Mouse (Mus musculus) limb, embryonic 15.5 days (tissue): Measurements from ENCODE around the gene Magi2. TPM values are rescaled to one million over a fixed set of nuclear protein-coding genes. Genes with fewer than 3 reads are reported as not detected.

ENCODE experiments used
- ATAC-seq: fragments of 200-750 bp; cut with Nextera tagmentation; 2 replicates; pipeline ENCODE4 v1.8.0; 2017; ENCODE audit warnings: low read depth, moderate TSS enrichment; ENCODE audit not compliant: insufficient number of reproducible peaks, low FRiP score, low TSS enrichment
- H3K27ac ChIP-seq: fragments of 300-500 bp; sonication (generic); 2 replicates; pipeline ENCODE4 v1.5.1; 2015; ENCODE audit warnings: moderate library complexity, mild to moderate bottlenecking, inconsistent platforms
- H3K27me3 ChIP-seq: fragments of 300-500 bp; sonication (generic); 2 replicates; pipeline ENCODE4 v1.6.1; 2015; ENCODE audit warnings: inconsistent platforms
- H3K36me3 ChIP-seq: fragments of 300-500 bp; sonication (generic); 2 replicates; pipeline ENCODE4 v1.6.1; 2015; ENCODE audit warnings: inconsistent platforms
- H3K4me1 ChIP-seq: fragments of 300-500 bp; sonication (generic); 2 replicates; pipeline ENCODE4 v1.6.1; 2015; ENCODE audit warnings: inconsistent platforms
- H3K4me2 ChIP-seq: fragments of 300-500 bp; sonication (generic); 2 replicates; pipeline ENCODE4 v1.6.1; 2015; ENCODE audit warnings: mild to moderate bottlenecking, inconsistent platforms
- H3K4me3 ChIP-seq: fragments of 300-500 bp; sonication (generic); 2 replicates; pipeline ENCODE4 v1.5.1; 2015; ENCODE audit warnings: mild to moderate bottlenecking, inconsistent platforms
- H3K9ac ChIP-seq: fragments of 300-500 bp; sonication (generic); 2 replicates; pipeline ENCODE4 v1.6.1; 2015; ENCODE audit warnings: inconsistent platforms
- H3K9me3 ChIP-seq: fragments of 300-500 bp; sonication (generic); 2 replicates; pipeline ENCODE4 v1.6.1; 2016; ENCODE audit warnings: inconsistent platforms
- WGBS: fragments of 180-500 bp; shearing (Covaris S2); methylation state at CpG from one replicate; pipeline ENCODE4 v1.1.7; 2015; 5-methylcytosine and 5-hydroxymethylcytosine counted together
- polyA plus RNA-seq: library from polyadenylated mRNA; unstranded; fragments of >200 nt; fragmentation: Nextera tagmentation; extraction: Ambion mirVana; gene quantifications from 2 replicates; pipeline ENCODE4 v1.2.1, GENCODE M21; 2015

Gene Magi2
- polyA plus RNA-seq, 1 experiment from 2014 or later, result 5.3 TPM

- whole genome bisulfite sequencing, result 60% methylated on average over 2 of the region's 2 CpGs
- H3K27me3 ChIP-seq, result no peaks in the 10 kb centered on the region
- no peaks in the 10 kb centered on the region for H3K36me3 ChIP-seq
- H3K9me3 ChIP-seq, result no peaks in the 10 kb centered on the region
- H3K9ac ChIP-seq, result no peak overlapping the region
- no peak overlapping the region for H3K27ac ChIP-seq
- H3K4me3 ChIP-seq, result no peak overlapping the region
- no peak for ATAC-seq
- no peak overlapping the region for H3K4me2 ChIP-seq
- H3K4me1 ChIP-seq, result no peaks in the 10 kb centered on the region
Measured at GRCm38 (mm10) chr5:20574816-20575215, 1348.0 kb downstream of the Magi2 start.

GRCm38 (mm10) chr5:20575798-20576197, 1349.0 kb downstream of the Magi2 start:
- no peak overlapping the region for H3K9ac ChIP-seq
- no peak overlapping the region for H3K4me3 ChIP-seq
- H3K27ac ChIP-seq, result no peak overlapping the region
- ATAC-seq, result no peak
- H3K36me3 ChIP-seq, result no peaks in the 10 kb centered on the region
- 20% methylated on average over 3 of the region's 3 CpGs for WGBS
- H3K9me3 ChIP-seq, result no peaks in the 10 kb centered on the region
- H3K4me2 ChIP-seq, result no peak overlapping the region
- no peaks in the 10 kb centered on the region for H3K4me1 ChIP-seq
- H3K27me3 ChIP-seq, result no peaks in the 10 kb centered on the region

GRCm38 (mm10) chr5:20576266-20576665, 1349.4 kb downstream of the Magi2 start:
- no peak for ATAC-seq
- Histone ChIP-seq H3K4me3 (no peak overlapping the region), H3K36me3 (no peaks in the 10 kb centered on the region), H3K9me3 (no peaks in the 10 kb centered on the region), H3K27me3 (no peaks in the 10 kb centered on the region), H3K4me2 (no peak overlapping the region), H3K9ac (no peak overlapping the region), H3K4me1 (no peaks in the 10 kb centered on the region), H3K27ac (no peak overlapping the region)

GRCm38 (mm10) chr5:20578666-20579065, 1351.8 kb downstream of the Magi2 start:
- Histone ChIP-seq H3K27me3 (no peaks in the 10 kb centered on the region), H3K36me3 (no peaks in the 10 kb centered on the region), H3K27ac (no peak overlapping the region), H3K9ac (no peak overlapping the region), H3K4me2 (no peak overlapping the region), H3K4me3 (no peak overlapping the region), H3K9me3 (no peaks in the 10 kb centered on the region), H3K4me1 (no peaks in the 10 kb centered on the region)
- 88% methylated on average over 3 of the region's 3 CpGs for WGBS
- no peak for ATAC-seq

- no peaks in the 10 kb centered on the region for H3K4me1 ChIP-seq
- H3K36me3 ChIP-seq, result no peaks in the 10 kb centered on the region
- no peak for ATAC-seq
- no peak overlapping the region for H3K4me3 ChIP-seq
- no peak overlapping the region for H3K9ac ChIP-seq
- no peak overlapping the region for H3K27ac ChIP-seq
- H3K4me2 ChIP-seq, result no peak overlapping the region
- H3K9me3 ChIP-seq, result no peaks in the 10 kb centered on the region
- 84% methylated on average over 4 of the region's 4 CpGs for WGBS
- H3K27me3 ChIP-seq, result no peaks in the 10 kb centered on the region
Measured at GRCm38 (mm10) chr5:20580619-20581018, 1353.8 kb downstream of the Magi2 start.

GRCm38 (mm10) chr5:20582995-20583435, 1356.2 kb downstream of the Magi2 start:
- no peaks in the 10 kb centered on the region for H3K9me3 ChIP-seq
- no peak overlapping the region for H3K27ac ChIP-seq
- no peak overlapping the region for H3K9ac ChIP-seq
- H3K4me2 ChIP-seq, result no peak overlapping the region
- no peaks in the 10 kb centered on the region for H3K27me3 ChIP-seq
- no peaks in the 10 kb centered on the region for H3K36me3 ChIP-seq
- H3K4me1 ChIP-seq, result no peaks in the 10 kb centered on the region
- no peak for ATAC-seq
- no peak overlapping the region for H3K4me3 ChIP-seq
- 53% methylated on average over 10 of the region's 10 CpGs for WGBS

GRCm38 (mm10) chr5:20583639-20584038, 1356.8 kb downstream of the Magi2 start:
- Histone ChIP-seq H3K27ac (no peak overlapping the region), H3K4me1 (no peaks in the 10 kb centered on the region), H3K4me3 (no peak overlapping the region), H3K27me3 (no peaks in the 10 kb centered on the region), H3K9me3 (no peaks in the 10 kb centered on the region), H3K9ac (no peak overlapping the region), H3K4me2 (no peak overlapping the region), H3K36me3 (no peaks in the 10 kb centered on the region)
- no peak for ATAC-seq
- 75% methylated on average over 3 of the region's 3 CpGs for WGBS

- H3K36me3 ChIP-seq, result no peaks in the 10 kb centered on the region
- no peak overlapping the region for H3K4me3 ChIP-seq
- no peak overlapping the region for H3K4me2 ChIP-seq
- ATAC-seq, result no peak
- H3K27me3 ChIP-seq, result no peaks in the 10 kb centered on the region
- 72% methylated on average over 3 of the region's 3 CpGs for WGBS
- H3K9ac ChIP-seq, result no peak overlapping the region
- no peak overlapping the region for H3K27ac ChIP-seq
- H3K4me1 ChIP-seq, result no peaks in the 10 kb centered on the region
- no peaks in the 10 kb centered on the region for H3K9me3 ChIP-seq
Measured at GRCm38 (mm10) chr5:20584769-20585168, 1357.9 kb downstream of the Magi2 start.

- H3K9ac ChIP-seq, result no peak overlapping the region
- H3K36me3 ChIP-seq, result no peaks in the 10 kb centered on the region
- H3K27me3 ChIP-seq, result no peaks in the 10 kb centered on the region
- no peak for ATAC-seq
- WGBS, result 62% methylated on average over 3 of the region's 3 CpGs
- H3K27ac ChIP-seq, result no peak overlapping the region
- H3K9me3 ChIP-seq, result no peaks in the 10 kb centered on the region
- no peak overlapping the region for H3K4me3 ChIP-seq
- H3K4me2 ChIP-seq, result no peak overlapping the region
- H3K4me1 ChIP-seq, result no peaks in the 10 kb centered on the region
Measured at GRCm38 (mm10) chr5:20589731-20590130, 1362.9 kb downstream of the Magi2 start.

GRCm38 (mm10) chr5:20598196-20598595, 1371.4 kb downstream of the Magi2 start:
- no peak overlapping the region for H3K27ac ChIP-seq
- no peaks in the 10 kb centered on the region for H3K27me3 ChIP-seq
- no peaks in the 10 kb centered on the region for H3K4me1 ChIP-seq
- H3K9me3 ChIP-seq, result no peaks in the 10 kb centered on the region
- no peaks in the 10 kb centered on the region for H3K36me3 ChIP-seq
- H3K9ac ChIP-seq, result no peak overlapping the region
- WGBS, result 62% methylated on average over 3 of the region's 3 CpGs
- no peak for ATAC-seq
- H3K4me3 ChIP-seq, result no peak overlapping the region
- no peak overlapping the region for H3K4me2 ChIP-seq

GRCm38 (mm10) chr5:20603756-20604469, 1377.1 kb downstream of the Magi2 start:
- no peak for ATAC-seq
- Histone ChIP-seq H3K27ac (no peak overlapping the region), H3K4me2 (no peak overlapping the region), H3K27me3 (no peaks in the 10 kb centered on the region), H3K4me1 (peaks cover 4% of the 10 kb centered on the region), H3K4me3 (no peak overlapping the region), H3K9ac (no peak overlapping the region), H3K36me3 (no peaks in the 10 kb centered on the region), H3K9me3 (no peaks in the 10 kb centered on the region)
- WGBS, result 18% methylated on average over 7 of the region's 7 CpGs

- 62% methylated on average over 5 of the region's 5 CpGs for WGBS
- ATAC-seq, result no peak
- H3K9me3 ChIP-seq, result no peaks in the 10 kb centered on the region
- H3K27me3 ChIP-seq, result no peaks in the 10 kb centered on the region
- H3K9ac ChIP-seq, result no peak overlapping the region
- no peak overlapping the region for H3K4me3 ChIP-seq
- no peak overlapping the region for H3K27ac ChIP-seq
- no peaks in the 10 kb centered on the region for H3K36me3 ChIP-seq
- peaks cover 4% of the 10 kb centered on the region for H3K4me1 ChIP-seq
- H3K4me2 ChIP-seq, result no peak overlapping the region
Measured at GRCm38 (mm10) chr5:20606497-20606896, 1379.7 kb downstream of the Magi2 start.

GRCm38 (mm10) chr5:20607503-20607902, 1380.7 kb downstream of the Magi2 start:
- no peak overlapping the region for H3K4me2 ChIP-seq
- no peak overlapping the region for H3K27ac ChIP-seq
- no peaks in the 10 kb centered on the region for H3K9me3 ChIP-seq
- no peak overlapping the region for H3K4me3 ChIP-seq
- no peak for ATAC-seq
- no peaks in the 10 kb centered on the region for H3K36me3 ChIP-seq
- H3K9ac ChIP-seq, result no peak overlapping the region
- WGBS, result 46% methylated on average over 1 of the region's 1 CpGs
- peaks cover 4% of the 10 kb centered on the region for H3K4me1 ChIP-seq
- no peaks in the 10 kb centered on the region for H3K27me3 ChIP-seq
